Mouse (Mus musculus) MEL-GATA-1-ER (cell line): ENCODE data around the gene Peak1.
A peak's percentile ranks its signal among the peaks of the same experiment; 100 is the strongest.
"Not testable (repeated sequence)": the region's sequence is repeated elsewhere in the genome, so short reads cannot be mapped to it uniquely, and the experiment has no call there.

Source experiments
- DNase-seq: peaks from one replicate; pipeline ENCODE4 v3.0.0-alpha.2; 2012; ENCODE audit warnings: low read depth; ENCODE audit errors: extremely low read depth

The Peak1 gene

DNA sequence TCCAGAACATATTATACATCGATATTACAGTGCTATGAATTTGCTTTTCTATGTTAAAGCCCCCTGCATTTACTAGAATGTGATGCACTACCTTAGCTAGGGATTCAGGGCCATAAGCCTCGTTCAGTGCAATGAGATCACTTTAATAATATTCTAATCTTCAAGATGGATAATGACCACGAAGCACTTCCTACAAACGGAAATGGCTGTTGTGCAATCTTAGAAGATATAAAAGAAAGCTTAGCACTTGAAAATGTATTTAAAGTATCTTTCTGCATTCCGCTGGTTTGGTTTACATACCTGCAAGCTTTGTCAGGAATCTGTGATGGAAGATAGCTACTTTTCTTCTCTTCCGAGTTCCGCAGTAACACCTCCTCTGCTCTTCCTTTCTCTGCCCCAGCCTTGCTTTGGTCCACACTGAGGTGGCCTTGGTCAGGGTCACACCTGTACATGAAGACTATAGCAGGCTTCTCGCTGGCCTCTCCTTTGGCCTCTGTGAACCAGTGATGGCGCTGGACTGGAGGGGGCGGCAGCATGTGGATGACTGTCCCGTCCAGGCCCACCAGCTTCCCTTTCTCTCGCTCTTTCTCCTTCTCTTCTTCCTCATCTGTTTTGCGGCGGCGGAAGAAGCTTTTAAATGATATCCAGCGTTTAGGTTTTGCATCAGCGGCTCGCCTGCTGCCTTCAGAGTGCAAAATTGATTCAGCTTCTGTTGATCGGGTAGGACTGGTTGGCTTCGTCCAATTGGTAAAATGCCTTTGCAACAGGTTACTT lies 160.5 kb downstream of the Peak1 start:
- DNase-seq: no peak

DNA sequence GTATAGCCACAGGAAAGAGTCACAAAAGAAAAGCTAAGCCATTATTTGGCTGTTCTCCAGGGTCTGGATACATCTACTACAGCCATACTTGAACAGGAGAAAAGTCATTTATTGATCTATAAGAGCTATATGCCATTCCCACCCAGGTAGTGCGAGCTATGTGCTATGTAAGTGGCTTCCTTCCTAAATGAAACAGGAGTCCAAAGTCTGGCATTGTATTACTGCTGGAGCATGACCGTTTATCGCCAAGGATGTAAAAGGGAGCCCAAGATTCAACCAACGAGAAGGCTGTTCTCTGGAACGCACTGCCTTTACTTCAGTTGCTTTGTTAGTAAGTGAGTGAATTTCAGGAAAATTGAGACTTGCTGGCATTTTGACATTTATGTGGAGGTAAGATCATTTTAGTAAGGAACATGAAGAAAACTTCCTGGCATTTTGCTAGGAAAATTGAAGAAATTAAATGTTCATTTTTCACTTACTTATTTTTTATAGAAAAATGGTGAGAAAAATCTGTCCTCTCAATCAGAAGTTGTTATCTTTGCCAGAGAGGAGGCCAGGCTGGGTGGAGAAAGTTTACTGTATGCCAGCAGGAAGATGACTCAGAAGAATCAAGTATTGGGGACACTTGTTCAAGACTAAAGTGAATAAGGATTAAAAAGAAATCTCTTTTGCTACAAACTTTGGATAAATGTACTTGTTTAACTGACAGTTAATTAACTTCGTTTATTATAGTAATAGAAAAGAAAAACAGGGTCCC lies 162.0 kb downstream of the Peak1 start:
- DNase-seq: no peak

DNA sequence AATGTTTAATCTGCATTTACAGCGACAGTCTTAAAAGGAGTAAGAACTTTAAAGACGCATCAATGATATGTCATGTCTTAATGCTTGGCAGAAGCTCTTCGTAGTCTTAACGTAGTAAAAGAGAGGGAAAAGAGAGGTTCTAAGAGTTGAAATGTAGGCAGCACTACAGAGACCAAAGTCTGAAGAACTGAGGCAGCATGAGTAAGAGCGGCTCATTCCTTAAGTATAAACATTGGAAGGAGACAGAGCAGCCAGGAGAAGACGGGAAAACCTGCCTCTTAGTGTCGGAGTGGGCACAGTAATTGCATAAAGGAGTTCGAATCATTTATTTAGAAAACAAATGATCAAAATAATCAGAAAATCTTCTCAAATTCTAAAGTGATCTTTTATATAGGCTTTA lies 173.5 kb downstream of the Peak1 start:
- DNase-seq: no peak

DNA sequence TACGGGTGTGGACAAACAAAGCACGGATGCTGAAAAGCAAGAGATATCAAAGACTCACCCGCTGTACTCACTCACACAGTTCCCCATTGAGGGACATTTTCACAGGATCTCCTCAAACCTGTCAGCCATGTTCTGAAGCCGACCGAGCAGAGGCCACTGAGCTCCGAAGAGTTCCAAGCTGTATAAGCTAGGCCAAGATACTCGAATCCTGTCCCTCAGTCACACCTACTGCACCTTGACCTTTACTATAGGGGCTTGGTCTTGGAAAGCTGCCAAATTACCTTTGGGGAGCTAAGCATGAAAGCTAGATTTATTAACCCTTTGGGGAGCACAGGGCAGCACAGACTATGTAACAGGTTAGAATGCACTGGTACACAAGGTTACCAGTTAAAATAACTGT lies 174.0 kb downstream of the Peak1 start:
- no peak for DNase-seq

DNA sequence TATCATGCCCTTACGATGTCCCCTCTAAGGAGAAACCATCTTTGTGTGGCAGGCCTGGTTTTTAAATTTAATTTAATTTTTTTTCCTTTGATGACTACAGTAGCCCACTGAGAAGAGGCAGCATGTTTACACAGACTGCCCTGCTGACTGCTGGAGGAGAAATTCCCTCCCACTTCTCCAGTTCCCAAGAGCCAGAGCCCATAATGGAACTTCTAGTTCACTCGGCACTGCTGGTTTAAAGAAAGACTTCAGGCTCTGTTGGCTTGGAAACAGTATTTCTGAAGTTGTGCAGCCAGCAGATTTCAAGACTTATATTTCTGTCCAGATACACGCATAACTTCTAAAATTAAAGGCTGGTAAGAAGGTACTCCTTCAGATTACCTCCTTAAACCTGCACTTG lies 175.2 kb downstream of the Peak1 start:
- no peak for DNase-seq

DNA sequence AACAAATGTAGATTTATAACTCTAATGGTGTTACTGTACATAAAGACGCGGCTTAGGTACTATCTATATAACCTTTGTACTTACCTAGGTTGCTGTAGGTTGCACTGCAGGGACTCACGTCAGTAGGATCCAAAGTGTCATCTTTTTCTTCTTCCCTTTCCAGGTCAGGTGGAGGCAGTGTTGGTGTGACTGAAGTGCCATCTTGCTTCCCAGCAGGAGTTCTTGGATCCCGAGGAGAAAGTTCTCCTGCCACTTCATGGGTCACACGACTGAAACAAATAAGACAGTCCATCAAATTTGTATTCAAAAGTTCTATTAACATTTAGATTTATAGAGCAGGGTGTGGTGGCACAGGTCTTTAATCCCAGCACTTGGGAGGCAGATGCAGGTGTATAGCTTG lies 176.8 kb downstream of the Peak1 start:
- no peak for DNase-seq

DNA sequence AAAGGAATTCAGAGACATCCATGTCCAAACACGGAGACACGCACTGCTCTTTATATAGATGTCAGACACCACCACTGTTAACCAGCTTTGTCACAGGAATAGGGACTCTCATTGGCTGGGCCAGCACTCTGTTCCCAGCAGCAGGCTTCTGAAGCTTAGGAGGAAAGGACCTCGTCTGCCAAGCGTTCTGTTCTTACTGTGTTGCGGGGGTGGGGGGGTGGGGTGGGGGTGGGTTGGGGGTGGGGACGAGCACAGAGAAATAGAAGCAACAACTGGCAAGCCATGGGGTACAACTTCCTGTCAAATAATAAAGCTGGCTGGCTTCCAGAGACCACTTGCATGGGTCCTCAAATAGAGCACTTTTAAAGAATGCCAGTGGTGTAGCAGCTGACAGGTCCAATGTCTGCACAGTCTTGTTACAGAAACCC lies 182.0 kb downstream of the Peak1 start:
- no peak for DNase-seq

DNA sequence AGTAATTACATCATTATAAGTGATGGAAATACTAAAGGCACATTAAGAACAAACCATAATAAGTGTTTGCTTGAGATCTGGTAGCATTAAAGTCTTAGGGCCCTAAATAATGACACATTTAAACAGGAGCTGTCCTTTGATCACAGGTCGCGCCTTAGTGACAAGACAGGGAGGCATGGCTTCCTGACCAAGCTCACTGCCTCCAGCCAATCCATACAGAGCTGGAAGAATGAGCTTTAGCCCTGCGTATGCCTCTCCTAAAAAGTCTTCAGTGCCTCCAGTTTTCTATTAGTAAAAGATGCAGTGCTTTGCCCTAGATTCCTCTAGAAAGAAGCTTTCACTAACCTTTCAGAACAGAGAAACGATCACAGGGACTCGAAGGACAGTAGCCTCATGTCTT lies 182.6 kb downstream of the Peak1 start:
- no peak for DNase-seq

DNA sequence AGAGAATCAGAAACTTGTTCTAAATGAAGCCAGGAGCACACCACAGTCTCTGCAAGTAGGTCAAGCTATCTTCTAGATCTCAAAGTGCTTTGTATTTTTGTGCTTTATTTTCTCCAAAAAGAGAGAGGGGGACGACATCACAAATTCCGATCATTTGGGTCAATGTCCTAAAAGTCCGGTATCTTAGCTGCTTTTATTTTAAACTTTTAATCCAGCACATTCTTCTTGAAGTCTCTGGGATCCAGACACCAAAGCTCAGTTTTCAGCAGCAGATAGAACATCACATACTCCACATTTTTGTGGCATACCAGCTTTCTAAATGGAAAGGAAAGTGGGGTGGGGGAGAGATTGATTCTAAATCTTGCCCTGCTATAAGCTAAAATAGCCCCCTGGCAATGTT lies 183.3 kb downstream of the Peak1 start:
- no peak for DNase-seq

DNA sequence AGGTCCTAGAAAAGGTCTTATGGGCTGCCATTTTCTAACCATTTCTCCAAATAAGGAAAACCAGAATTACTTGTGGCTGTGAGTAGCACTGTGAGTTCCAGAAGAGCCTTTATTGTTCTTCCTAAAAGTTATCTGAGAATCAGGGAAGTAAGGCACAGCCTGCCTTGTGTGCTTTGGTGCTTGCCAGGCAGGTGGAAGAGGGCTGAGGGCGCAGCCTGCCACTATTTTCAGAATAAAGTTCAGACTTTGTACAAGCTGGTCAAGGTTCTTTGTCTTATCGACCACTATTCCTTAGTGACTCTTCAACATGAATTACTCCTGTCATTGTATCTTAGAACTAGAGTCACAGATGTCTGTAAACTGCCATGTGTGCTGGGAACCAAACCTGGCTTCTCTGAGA lies 184.6 kb downstream of the Peak1 start:
- DNase-seq: no peak

DNA sequence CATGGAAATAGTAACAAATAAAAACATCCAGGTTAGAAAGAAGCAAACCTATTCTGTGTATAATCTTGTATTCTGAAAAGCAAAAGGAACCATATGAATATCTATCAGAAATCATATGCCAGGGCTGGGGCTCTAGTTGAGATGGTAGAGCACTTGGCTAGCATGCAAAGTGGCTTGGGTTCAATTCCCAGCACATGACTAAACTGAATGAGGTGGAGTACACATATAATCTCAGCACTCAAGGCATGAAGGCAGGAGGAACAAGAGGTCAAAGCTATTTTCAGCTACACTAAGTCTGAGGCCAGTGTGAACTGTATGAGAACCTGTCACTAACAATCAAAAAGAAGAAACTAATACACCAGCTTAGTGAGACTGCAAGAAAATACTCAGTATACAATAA lies 187.0 kb downstream of the Peak1 start:
- DNase-seq: no peak

DNA sequence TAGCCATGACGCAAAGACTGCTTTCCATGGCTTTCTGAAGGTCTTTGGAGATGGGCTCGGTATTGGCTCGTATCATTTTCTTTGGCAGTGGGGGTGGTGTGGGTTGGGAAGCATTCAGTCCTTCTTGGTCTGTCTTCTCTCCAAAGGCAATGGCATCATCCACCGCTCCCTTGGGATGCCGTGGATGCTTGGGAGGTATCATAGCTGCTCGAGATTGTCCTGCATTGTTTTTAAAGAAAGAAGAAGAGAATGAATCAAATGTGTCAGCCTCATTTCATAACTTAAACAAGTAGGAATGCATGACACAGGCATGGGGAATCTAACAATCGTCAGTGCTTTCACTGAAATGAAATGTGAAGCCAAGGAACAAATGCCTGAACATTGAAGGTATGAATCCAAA lies 190.2 kb downstream of the Peak1 start:
- no peak for DNase-seq

DNA sequence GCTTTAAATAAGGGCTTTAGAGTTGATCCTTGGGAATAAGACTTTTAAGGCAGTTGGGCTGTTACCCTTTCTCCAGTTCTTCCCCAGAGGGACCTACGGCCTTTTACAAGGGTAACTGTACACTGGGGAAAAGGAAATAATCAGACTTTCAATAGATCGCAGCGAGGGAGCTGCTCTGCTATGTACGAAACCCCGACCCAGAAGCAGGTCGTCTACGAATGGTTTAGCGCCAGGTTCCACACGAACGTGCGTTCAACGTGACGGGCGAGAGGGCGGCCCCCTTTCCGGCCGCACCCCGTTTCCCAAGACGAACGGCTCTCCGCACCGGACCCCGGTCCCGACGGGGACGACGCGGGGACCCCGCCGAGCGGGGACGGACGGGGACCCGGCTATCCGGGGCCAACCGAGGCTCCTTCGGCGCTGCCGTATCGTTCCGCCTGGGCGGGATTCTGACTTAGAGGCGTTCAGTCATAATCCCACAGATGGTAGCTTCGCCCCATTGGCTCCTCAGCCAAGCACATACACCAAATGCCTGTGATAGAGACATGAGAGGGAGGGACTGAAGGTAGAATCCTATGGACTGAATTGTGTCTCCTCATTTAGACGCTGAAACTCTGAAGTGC lies 194.3 kb downstream of the Peak1 start:
- not testable (repeated sequence) for DNase-seq

DNA sequence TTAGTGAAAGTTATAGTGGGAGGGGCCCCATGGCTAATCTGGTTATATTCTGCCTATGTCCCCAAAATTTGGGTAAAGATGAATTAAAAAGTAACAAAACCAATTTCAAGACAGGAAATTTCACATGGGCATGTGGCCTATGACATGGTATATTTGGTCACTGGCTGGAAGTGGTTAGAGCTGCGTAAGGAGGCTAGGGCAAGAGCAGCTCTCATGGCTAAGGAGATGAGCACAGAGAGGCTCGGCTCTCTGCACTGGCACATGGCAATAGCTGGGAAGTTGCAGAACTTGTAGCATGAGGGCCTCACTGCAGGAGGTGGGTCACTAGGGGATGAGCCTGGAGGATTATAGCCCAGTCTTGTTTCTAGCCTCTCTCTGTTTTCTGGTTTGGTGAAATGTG lies 199.0 kb downstream of the Peak1 start:
- DNase-seq: no peak

DNA sequence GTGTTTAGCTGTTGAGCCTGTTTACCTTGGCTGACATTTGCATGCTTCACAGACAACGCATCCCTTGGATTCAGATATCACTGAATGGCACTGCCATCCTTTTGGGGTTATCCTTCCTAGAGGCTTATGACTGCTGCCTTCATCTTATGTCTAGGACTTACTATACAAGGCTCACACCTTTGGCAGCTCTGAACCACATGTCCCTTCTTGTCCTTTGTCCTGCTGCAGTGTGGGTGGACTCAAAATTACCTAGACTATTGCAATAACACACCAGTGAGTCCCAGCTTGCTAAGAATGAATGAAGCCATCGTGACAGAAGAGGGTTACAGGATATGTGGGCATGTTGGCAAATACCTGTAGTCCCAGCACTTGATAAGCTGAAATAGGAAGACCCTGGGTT lies 199.8 kb downstream of the Peak1 start:
- no peak for DNase-seq

DNA sequence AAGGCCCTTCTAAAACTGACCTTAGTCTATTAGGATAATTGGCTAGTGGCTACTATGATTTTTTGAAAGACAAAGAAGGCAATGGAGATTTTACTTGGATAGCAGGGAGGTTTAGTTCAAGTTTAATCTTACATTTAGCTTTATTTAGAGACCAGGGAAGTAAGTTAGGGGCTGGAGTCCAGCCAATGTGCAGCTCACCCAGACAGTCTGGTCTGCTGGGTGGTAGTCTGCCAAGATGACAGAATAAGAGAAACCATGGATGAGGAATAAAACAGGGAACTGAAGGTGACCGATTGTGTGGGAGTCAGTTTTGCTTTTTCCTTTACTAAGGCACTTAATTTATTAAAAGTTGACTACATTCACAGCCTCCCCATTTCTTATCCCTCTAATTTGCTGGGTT lies 200.5 kb downstream of the Peak1 start:
- no peak for DNase-seq

DNA sequence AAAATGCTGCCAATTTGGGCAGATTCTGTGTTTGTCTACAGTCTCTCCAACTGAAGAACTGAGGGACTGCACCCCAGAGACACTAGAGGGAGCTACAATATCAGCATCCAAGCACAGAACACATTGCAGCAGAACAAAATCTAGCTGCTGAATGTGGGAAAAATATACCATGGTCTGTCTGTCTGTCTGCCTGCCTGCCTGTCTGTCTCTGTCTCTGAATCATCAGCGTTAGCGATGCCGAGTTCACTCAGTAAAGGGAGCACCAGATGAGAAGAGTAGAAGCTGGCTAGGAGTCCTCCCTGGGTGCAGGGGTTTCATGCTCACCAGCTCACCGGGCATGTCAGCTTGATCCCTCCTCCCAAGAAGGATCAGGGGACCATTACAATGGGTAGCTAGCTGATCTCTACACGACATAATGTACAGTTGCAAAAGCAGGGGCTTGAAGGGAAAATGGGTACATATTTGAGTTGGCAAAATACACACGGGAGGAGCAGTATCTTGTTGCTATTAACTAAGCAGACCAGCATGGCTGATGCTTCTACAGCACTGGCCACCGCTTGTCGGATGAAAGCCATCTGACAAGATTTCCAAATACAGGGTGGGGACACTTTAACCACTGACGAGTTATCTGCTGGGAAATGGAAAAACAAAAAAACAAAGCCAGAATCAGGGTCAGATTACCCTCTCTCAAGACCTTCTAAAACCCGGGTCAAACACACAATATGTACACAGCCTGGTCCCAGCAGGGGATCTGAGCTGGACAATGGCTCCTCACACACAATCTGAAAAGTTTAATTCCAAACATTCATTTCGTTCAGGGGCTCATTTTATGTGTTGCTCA lies 204.2 kb downstream of the Peak1 start:
- peak; percentile 16 for DNase-seq

DNA sequence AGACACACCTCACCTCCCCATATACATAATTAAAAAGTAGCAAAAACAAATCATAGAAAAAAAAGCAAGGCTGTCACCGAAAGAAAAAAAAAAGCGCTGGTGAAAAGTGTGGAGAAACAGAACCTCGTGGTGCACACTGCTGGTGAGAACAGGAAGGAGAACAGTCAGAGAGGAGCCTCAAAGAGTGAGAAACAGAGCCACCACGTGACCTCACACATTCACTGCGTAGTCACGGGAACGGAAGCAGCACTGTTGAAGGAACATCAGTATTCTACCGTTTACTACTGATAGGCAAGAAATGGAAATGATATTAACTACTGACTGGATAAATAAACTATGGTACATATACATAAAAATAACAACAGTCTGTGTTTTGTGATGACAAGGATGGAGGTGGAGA lies 209.1 kb downstream of the Peak1 start:
- no peak for DNase-seq

DNA sequence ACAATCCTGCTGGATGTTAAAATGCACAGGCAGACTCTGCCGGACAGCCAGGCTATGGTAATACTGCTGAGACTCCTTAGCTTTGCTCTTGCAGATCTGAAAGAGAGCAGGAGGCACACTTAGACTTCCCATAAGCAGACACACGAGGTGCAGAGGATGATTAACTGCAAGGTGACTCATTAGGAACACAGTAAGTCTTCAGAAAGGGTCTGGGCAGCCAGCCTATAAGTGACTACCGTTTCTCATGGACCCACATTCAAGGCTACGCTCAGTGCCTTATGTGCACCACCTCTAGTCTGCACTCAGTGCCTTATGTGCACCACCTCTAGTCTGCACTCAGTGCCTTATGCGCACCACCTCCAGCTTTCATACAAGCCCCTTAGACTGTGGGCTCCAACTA lies 210.4 kb downstream of the Peak1 start:
- no peak for DNase-seq

DNA sequence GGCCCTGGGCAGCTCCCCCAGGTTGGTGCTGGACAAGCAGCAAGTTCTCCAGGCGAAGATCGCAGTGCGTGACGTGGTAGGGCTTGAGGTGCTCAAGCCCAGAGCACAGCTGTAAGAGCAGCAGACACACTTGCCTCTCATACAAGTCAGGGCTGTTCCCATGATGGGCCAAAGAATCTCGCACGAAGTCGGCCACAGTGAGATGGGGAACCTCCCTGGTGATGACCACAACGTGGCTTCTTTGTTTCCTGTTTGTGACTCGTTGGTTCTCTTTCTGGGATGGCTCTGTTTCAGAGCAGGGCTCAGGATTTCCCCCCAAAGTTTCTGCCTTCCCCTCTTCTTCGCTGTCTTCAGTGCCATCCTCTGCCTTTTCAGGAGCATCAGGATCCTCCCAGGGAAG lies 210.8 kb downstream of the Peak1 start:
- DNase-seq: no peak

DNA sequence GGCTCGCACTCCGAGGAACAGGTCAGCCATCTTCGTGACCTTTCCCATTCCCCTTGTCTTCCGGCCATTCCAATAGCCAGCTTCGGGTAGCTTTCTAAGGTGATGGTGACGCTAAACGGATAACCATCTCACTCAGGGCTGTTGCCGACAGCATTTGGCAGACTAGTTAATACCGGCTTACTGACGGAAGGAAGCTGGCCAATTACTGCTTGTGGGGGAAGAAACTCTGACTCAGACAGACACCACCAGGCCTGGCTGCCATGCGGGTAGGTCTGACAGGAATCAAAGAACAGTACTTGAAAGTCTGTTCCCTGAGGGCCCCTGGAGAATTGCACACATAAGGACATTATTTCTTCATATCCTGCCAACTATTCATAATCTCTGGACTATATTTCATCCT lies 212.5 kb downstream of the Peak1 start:
- DNase-seq: no peak

DNA sequence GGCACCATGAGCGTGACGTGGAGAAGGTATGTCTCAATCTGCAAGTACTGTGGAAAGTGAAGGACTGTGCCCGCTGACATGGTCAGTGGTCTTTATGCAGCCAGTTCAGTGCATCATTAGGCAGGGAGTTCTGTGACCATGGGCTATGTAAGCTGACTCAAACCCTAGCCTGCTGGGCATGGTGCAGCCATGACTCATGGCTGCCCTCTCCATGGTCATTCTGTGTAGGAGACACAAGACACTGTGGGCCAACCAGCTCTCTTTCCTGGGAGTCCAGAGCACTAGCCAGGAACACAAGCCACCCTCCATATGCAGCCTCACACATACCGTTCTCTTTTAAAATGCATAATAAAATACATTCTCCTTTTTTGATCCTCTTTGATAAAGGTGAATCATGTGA lies 213.6 kb downstream of the Peak1 start:
- DNase-seq: no peak
